Mouse (Mus musculus) E14TG2a.4 (cell line): ENCODE measurements around the gene Yars.

Source experiments
- CTCF ChIP-seq: conservative IDR thresholded peaks from 2 replicates; pipeline ENCODE4 v1.5.1; 2014; ENCODE audit warnings: low read length
- NANOG ChIP-seq: IDR thresholded peaks from 2 replicates; pipeline ENCODE4 v1.6.1; 2014; ENCODE audit warnings: borderline replicate concordance, low read length, mixed read lengths
- POU5F1 ChIP-seq: IDR thresholded peaks from 2 replicates; pipeline ENCODE4 v1.6.1; 2014; ENCODE audit warnings: low read length, borderline replicate concordance

GRCm38 (mm10) chr4:129259101-129259500 lies 69.5 kb downstream of the Yars start:
- TF ChIP-seq CTCF (no peak), POU5F1 (no peak), NANOG (no peak)
